Mouse (Mus musculus) midbrain, embryonic 14.5 days (tissue): Measurements from ENCODE around the gene Ugt1a2. TPM values are rescaled to one million over a fixed set of nuclear protein-coding genes. Genes with fewer than 3 reads are reported as not detected.
"Not testable (repeated sequence)": the region's sequence is repeated elsewhere in the genome, so short reads cannot be mapped to it uniquely, and the experiment has no call there.

ENCODE experiments used
- ATAC-seq: fragments of 200-750 bp; cut with Nextera tagmentation; 2 replicates; pipeline ENCODE4 v1.8.0; 2017; ENCODE audit warnings: moderate number of reproducible peaks, moderate library complexity; ENCODE audit not compliant: low FRiP score, low TSS enrichment
- DNase-seq: peaks from one replicate; pipeline ENCODE4 v3.0.0-alpha.2; 2015
- H3K27ac ChIP-seq: fragments of 300-500 bp; sonication (generic); replicated peaks from 2 replicates; pipeline ENCODE4 v1.5.1; 2014; ENCODE audit warnings: mild to moderate bottlenecking, low read depth, low read length, moderate library complexity
- H3K27me3 ChIP-seq: fragments of 300-500 bp; sonication (generic); 2 replicates; pipeline ENCODE4 v1.6.1; 2014; ENCODE audit warnings: low read length, control low read depth, mixed read lengths; ENCODE audit not compliant: control insufficient read depth, insufficient read depth
- H3K36me3 ChIP-seq: fragments of 300-500 bp; sonication (generic); 2 replicates; pipeline ENCODE4 v1.6.1; 2014; ENCODE audit warnings: low read length, control low read depth; ENCODE audit not compliant: control insufficient read depth, insufficient read depth
- H3K4me1 ChIP-seq: fragments of 300-500 bp; sonication (generic); 2 replicates; pipeline ENCODE4 v1.6.1; 2014; ENCODE audit warnings: mild to moderate bottlenecking, antibody characterized with exemption, low read length, control low read depth; ENCODE audit not compliant: control insufficient read depth, insufficient read depth
- H3K4me2 ChIP-seq: fragments of 300-500 bp; sonication (generic); 2 replicates; pipeline ENCODE4 v1.6.1; 2014; ENCODE audit warnings: mild to moderate bottlenecking, low read length, moderate library complexity
- H3K4me3 ChIP-seq: fragments of 300-500 bp; sonication (generic); replicated peaks from 2 replicates; pipeline ENCODE4 v1.5.1; 2014; ENCODE audit warnings: low read depth, low read length
- H3K9ac ChIP-seq: fragments of 300-500 bp; sonication (generic); replicated peaks from 2 replicates; pipeline ENCODE4 v1.6.1; 2014; ENCODE audit warnings: mild to moderate bottlenecking, low read length, moderate library complexity
- H3K9me3 ChIP-seq: fragments of 300-500 bp; sonication (generic); 2 replicates; pipeline ENCODE4 v1.6.1; 2016; ENCODE audit warnings: low read length, control low read depth, mixed read lengths; ENCODE audit not compliant: control insufficient read depth
- WGBS: fragments of 180-500 bp; shearing (Covaris S2); extraction: QIAGEN DNeasy Blood & Tissue Kit; methylation state at CpG from one replicate; pipeline ENCODE4 v1.1.7; 2014; 5-methylcytosine and 5-hydroxymethylcytosine counted together
- polyA plus RNA-seq: library from polyadenylated mRNA; unstranded; fragments of >200 nt; fragmentation: Nextera tagmentation; extraction: Ambion mirVana; gene quantifications from 2 replicates; pipeline ENCODE4 v1.2.1, GENCODE M21; 2014

Ugt1a2 gene
- not detected in 2 replicates for polyA plus RNA-seq

DNA sequence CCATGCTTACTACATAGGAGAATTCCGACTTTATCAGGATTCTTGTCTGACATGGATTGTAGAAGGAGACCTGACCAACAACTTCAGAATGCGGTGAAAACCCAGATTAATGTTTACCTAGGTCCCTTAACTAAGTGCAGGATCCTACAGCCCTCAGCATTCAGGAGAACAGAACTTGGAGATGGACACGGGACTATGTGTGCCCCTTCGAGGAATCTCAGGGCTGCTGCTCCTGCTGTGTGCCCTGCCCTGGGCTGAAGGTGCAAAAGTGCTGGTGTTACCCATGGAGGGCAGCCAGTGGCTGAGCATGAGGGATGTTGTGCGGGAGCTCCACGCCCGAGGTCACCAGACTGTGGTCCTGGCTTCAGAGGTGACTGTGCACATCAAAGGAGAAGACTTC, at the start of gene Ugt1a2:
Gene Ugt1a2, plus strand, starts transcription at position 146 of the 400 bp plus-strand sequence.
- no peaks in the 10 kb centered on the region for H3K27me3 ChIP-seq
- H3K9me3 ChIP-seq = peaks cover 22% of the 10 kb centered on the region
- 89% methylated on average over 7 of the region's 7 CpGs for WGBS
- 0 out of 2 replicates have a peak, but pooled peaks cover 5% of the 10 kb centered on the region for H3K4me1 ChIP-seq
- H3K4me2 ChIP-seq = no peak within 1 kb of the TSS
- H3K4me3 ChIP-seq = no peak within 1 kb of the TSS
- ATAC-seq (no peak), DNase-seq (no peak)
- H3K36me3 ChIP-seq = no peaks in the 10 kb centered on the region
- H3K27ac ChIP-seq = no peak within 1 kb of the TSS
- no peak within 1 kb of the TSS for H3K9ac ChIP-seq

DNA sequence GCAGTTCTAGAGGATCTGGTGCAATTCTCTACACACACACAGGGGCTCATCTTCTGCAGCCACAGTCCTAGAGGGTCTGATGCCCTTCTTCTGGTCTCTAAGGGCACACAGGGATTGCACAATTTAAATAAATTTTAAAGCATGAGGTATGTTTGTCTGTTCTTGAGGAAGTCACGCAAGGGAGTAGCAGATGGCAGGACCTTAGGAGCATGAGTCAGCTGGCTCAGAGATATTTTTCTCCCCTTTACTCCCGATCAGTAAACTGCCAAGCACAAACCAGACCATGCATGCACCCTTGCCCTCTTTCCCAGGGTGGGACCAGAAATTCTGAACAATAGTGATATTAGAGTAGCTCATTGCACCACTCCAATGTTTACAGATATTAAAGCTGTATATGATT, 42.0 kb upstream of the Ugt1a2 start:
- H3K27ac ChIP-seq = no peak overlapping the region
- H3K4me3 ChIP-seq = no peak overlapping the region
- 91% methylated on average over 2 of the region's 2 CpGs for WGBS
- no peaks in the 10 kb centered on the region for H3K4me1 ChIP-seq
- H3K36me3 ChIP-seq = no peaks in the 10 kb centered on the region
- no peaks in the 10 kb centered on the region for H3K9me3 ChIP-seq
- ATAC-seq (no peak), DNase-seq (no peak)
- H3K4me2 ChIP-seq = no peak overlapping the region
- no peak overlapping the region for H3K9ac ChIP-seq
- no peaks in the 10 kb centered on the region for H3K27me3 ChIP-seq

DNA sequence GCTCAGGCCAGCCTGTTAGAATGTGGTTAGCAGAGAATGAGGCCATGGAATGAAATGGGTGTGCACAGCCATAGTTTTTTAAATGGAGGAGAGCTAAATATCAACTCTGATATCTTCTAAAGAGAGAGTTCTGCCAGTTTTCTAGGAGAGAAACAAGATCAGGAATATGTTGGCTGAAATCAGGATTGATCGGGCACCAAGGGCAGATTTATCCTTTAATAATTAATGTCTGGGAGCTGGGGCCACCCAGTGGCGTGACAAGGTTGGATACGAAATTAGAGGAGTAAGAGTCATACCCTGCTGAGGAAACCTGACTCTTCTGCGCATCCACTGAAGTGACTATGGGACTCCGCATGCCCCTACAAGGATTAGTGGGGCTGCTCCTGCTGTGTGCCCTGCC, 34.7 kb upstream of the Ugt1a2 start, which contains the start of gene Ugt1a5:
Gene Ugt1a5, plus strand, starts transcription at position 302 of the 400 bp plus-strand sequence.
- Histone ChIP-seq H3K27me3 (no peaks in the 10 kb centered on the region), H3K4me3 (no peak within 1 kb of the TSS), H3K36me3 (no peaks in the 10 kb centered on the region), H3K4me1 (no peaks in the 10 kb centered on the region), H3K4me2 (no peak within 1 kb of the TSS), H3K9ac (no peak within 1 kb of the TSS), H3K27ac (no peak within 1 kb of the TSS), H3K9me3 (no peaks in the 10 kb centered on the region)
- DNase-seq = no peak
- ATAC-seq = no peak
- WGBS = 78% methylated on average over 5 of the region's 5 CpGs

DNA sequence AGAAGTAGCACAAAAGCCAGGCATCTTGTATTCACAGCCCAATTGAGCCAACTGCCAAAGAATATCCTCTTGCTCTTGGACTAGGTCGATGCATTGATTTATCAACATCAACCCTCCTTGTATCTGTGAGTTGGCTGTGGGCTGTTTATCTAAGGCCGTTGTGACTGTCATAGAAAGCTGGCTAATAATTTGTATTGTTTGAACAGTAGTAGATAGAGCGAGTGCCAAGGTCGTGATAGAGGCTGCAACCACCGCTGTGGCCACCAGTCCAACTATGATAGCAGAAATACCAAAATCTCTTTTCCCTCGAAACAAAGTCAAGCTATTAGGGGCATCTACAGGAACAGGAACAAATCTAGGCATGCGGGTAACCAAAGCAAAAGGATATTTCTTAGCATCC, 28.2 kb upstream of the Ugt1a2 start:
- H3K9me3 ChIP-seq, H3K4me1 ChIP-seq, H3K9ac ChIP-seq, DNase-seq, ATAC-seq, H3K36me3 ChIP-seq, H3K4me2 ChIP-seq, H3K27ac ChIP-seq, H3K27me3 ChIP-seq, H3K4me3 ChIP-seq: not testable (repeated sequence)
- 91% methylated on average over 5 of the region's 7 CpGs for WGBS

DNA sequence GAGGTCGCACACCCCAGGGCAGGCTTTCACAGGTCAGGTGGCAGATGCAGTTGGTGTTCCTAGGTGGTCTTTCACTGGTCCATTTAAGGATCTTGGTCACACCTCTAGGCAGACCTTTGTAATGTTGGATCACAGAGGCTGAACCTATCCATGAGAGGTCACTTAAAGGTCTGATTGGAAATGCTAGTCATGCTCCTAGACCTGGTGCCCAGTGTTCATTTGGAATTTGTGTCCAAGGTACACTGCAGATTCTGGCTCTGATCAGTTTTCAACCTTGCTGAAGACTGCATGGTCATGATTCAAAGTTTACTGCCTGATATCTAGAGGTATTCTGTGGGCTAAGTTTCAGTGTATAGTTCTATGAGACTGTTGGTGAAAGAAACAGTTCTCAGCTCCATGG, 20.7 kb upstream of the Ugt1a2 start:
- Histone ChIP-seq H3K4me2 (no peak overlapping the region), H3K27ac (no peak overlapping the region), H3K9me3 (peaks cover 8% of the 10 kb centered on the region; the same call in 1 of the 2 replicates), H3K4me1 (no peaks in the 10 kb centered on the region), H3K9ac (no peak overlapping the region), H3K27me3 (no peaks in the 10 kb centered on the region), H3K36me3 (no peaks in the 10 kb centered on the region), H3K4me3 (no peak overlapping the region)
- ATAC-seq = no peak
- WGBS = 100% methylated on average over 1 of the region's 1 CpGs
- DNase-seq = no peak

DNA sequence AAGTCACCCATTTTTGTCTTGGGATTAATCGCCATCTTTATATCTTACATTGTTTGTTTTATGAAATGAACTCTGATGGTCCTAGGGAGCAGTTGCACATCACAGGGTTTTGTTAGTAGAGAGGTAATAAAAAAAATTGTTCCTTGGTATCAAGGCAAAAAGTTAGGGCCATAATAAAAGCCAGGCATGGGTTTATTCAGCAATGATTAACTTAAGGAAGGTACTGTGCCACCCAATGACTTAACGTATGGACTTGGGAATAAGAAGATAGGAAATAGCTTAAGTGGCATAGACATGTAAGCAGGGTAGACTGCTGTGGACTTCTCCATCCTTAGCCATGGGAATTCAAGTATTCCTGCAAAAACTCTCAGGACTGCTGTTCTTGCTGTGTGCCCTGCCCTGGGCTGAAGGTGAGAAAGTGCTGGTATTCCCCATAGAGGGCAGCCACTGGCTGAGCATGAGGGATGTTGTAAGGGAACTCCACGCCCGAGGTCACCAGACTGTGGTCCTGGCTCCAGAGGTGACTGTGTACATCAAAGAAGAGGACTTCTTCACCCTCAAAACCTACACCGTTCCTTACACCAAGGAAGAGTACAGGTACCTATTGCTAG, 14.0 kb upstream of the Ugt1a2 start:
- no peaks in the 10 kb centered on the region for H3K4me1 ChIP-seq
- H3K4me2 ChIP-seq = no peak overlapping the region
- no peaks in the 10 kb centered on the region for H3K9me3 ChIP-seq
- H3K27me3 ChIP-seq = no peaks in the 10 kb centered on the region
- H3K27ac ChIP-seq = no peak overlapping the region
- no peak for DNase-seq
- H3K36me3 ChIP-seq = no peaks in the 10 kb centered on the region
- WGBS = 92% methylated on average over 5 of the region's 5 CpGs
- H3K4me3 ChIP-seq = no peak overlapping the region
- no peak overlapping the region for H3K9ac ChIP-seq
- ATAC-seq = no peak

DNA sequence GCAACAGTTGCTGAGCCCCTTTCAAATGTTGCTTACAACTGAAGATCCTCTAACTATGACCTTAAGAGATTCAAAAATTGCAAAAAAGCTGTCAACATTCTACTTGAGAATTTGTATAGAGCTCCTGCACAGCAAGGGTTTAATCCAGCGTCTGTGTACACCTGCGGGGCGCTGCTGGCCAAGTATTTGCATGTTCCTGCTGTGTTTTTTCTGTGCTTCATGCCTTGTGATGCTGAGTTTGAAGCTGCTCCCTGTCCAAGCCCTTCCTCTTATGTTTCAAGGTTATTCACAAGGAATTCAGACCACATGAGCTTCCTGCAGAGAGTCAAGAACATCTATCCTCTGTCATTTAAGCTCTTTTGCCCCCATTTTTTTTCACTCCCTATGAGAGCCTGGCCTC, 8.3 kb upstream of the Ugt1a2 start:
- H3K27me3 ChIP-seq = no peaks in the 10 kb centered on the region
- ATAC-seq = no peak
- no peak overlapping the region for H3K27ac ChIP-seq
- no peak overlapping the region for H3K9ac ChIP-seq
- no peak overlapping the region for H3K4me3 ChIP-seq
- 69% methylated on average over 3 of the region's 3 CpGs for WGBS
- H3K4me1 ChIP-seq = no peaks in the 10 kb centered on the region
- no peaks in the 10 kb centered on the region for H3K36me3 ChIP-seq
- no peak for DNase-seq
- H3K9me3 ChIP-seq = no peaks in the 10 kb centered on the region
- no peak overlapping the region for H3K4me2 ChIP-seq

DNA sequence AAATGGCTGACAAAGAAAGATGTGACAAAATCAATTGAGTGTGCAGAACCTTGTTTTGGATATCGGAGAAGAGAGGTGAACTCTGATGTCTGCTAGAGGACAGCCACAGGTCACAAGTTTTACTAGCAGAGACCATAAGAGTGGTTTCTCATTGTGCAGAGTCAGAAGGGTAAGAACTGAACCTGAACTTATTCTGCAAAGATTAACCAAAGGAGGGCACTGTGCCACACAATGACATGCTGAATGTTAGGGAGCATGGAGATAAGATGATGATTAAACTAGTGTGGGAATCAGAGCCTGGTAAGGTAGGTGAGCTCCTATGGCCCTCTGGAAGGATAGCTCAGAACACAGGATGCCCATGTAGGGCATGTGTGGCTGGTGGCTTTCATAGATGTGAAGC, 4.7 kb upstream of the Ugt1a2 start:
- DNase-seq (no peak), ATAC-seq (no peak)
- Histone ChIP-seq H3K36me3 (no peaks in the 10 kb centered on the region), H3K27me3 (no peaks in the 10 kb centered on the region), H3K27ac (no peak overlapping the region), H3K9ac (no peak overlapping the region), H3K4me2 (no peak overlapping the region), H3K9me3 (no peaks in the 10 kb centered on the region), H3K4me3 (no peak overlapping the region), H3K4me1 (no peaks in the 10 kb centered on the region)
- 93% methylated on average over 1 of the region's 1 CpGs for WGBS

DNA sequence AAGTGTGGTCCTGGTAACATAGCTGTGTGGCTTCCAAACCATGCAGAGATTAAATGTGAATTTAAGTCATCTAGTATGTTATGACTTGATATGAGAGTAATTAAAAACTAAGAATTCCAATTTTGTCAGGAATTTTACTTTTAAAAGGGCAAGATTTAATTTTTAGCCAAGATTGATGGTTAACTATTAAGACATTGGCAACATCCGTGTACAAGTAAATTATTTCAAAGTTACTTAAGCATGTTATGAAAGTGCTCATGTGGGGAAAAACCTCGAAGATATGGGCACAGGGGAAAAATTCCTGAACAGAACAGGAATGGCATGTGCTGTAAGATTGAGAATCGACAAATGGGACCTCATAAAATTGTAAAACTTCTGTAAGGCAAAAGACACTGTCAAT, 3.0 kb upstream of the Ugt1a2 start:
- H3K36me3 ChIP-seq = no peaks in the 10 kb centered on the region
- H3K4me1 ChIP-seq = no peaks in the 10 kb centered on the region
- H3K9me3 ChIP-seq = no peaks in the 10 kb centered on the region
- H3K27me3 ChIP-seq = no peaks in the 10 kb centered on the region
- no peak overlapping the region for H3K4me3 ChIP-seq
- no peak for DNase-seq
- H3K27ac ChIP-seq = no peak overlapping the region
- no peak overlapping the region for H3K4me2 ChIP-seq
- WGBS = 79% methylated on average over 3 of the region's 3 CpGs
- ATAC-seq = no peak
- no peak overlapping the region for H3K9ac ChIP-seq
